Mouse (Mus musculus) CD4-positive, CD25-positive, alpha-beta regulatory T cell (primary cell): Measurements from ENCODE around the gene Ipo4. TPM values are rescaled to one million over a fixed set of nuclear protein-coding genes. Genes with fewer than 3 reads are reported as not detected.

Source experiments
- polyA plus RNA-seq: library from polyadenylated mRNA; unstranded; fragments of 100-300 nt; shearing (Covaris generic); gene quantifications from one replicate; pipeline ENCODE4 v1.2.1, GENCODE M21; 2017

Gene Ipo4
- 70.3 TPM for polyA plus RNA-seq

DNA sequence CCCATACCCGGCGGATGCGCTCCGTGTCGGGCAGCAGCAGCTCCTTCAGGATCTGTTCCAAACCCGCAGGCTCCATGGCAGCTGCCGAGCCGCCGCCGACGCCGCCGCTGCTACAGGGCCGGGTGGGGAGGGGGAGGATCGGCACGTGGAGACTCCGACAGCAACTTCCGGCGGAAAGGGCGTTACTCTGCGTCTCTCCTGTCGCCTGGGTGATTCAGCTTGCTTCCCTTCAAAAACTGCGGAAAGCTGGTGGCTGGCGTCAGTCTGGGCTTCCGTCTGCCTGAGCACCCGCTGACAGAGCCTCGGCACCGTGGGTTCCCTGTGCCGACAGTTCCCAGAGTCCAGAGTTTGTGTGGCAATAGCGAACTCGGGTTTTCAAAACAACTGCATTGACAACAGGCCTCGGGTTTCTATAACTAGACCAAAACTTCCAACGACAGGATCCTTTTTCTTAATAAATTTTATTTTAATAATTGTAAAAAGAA is at the start of gene Ipo4:
TSS of gene Ipo4 (minus strand) at position 435 of the 485 bp plus-strand sequence.

DNA sequence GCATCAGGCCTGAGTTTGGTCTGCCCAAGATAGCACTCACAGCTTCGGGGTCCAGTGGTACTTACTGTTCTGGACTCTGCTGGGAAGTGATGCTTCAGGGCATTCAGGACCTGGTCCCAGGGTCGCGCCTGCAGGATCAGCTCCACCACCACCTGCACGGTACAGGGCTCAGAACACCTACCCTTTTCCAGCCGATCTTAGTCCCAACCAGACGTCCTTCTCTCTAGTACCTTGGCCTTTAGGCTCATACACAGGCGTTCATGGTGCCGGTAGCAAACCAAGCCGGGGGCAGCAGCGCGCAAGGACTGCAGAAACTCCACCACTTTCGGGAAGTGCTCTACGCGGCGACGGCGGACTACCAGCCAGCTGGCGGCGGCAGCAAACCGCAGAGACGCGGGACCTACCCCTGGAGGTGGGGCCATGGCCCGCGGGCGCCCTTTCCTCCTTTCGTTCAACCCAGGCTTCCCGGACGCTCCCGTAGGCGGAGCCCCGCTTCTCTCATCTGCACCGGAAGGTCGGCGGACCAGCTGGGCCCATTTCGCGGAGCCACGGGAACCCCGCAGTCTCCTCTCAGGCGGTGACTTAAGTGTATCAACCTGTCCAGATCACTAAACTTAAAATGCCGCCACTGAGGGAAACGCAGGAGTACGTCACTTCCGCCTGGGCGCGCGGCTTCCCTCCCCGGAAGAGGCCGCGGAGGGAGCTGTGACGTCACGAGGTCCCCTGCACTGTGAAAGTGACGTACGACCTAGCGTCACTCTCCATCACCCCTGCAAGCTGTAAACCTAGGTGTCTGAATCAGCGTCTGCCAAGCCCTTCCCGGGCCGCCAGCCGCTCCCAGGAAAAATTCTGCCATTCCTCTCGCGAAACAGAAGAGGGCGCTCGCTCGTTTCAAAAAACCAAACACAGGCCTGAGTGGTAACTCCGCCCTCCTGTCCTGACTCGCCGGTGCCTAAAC is 45.7 kb upstream of the Ipo4 start, which contains the start of gene Tinf2:
TSS of gene Tinf2 (minus strand) at position 661 of the 958 bp plus-strand sequence.

DNA sequence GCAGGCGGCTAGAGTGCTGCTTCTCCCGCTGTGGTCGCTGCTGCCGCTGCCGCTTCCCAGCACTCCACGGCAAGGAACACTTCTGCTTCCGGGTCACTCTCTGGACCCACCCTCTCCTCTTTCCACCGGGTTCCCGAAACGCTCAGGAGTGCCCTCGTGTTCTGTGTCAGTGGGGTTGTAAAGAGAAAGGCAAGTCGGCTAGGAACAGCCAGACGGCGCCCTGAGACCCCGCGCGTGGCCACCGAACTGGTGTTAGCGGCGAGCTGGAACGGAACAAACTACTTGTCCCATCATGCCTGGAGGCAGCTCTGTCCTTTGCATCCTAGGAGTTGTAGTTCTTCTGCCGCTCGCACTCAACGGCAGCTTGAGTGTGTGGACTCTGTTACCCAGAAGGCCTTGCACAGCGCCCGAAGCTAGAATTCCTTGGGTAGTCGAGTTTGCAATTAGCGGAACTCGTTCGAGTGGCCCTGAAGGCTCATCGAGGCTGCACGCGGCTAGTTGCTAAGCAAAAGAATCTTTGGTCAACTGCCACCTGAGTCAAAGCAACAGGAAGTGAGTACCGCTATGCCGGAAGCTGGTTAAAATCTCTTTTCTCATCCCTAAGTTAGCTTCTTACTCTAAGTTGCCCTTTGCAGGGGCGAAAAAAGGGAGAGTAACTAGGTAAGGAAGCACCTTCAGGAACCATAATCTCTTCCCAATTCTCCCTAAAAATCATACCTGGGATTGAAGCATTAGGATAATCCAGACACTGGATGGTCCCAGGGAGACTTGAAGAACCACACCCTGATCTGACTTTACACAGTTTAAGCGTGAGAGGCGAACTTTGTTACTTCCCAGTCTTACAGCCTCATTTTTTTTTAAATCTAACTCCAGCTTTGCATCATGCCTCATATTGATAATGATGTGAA is 36.3 kb upstream of the Ipo4 start, which contains the start of the genes Gmpr2 and Nedd8:
TSS of gene Gmpr2 (plus strand) at position 109 of the 908 bp plus-strand sequence.
TSS of gene Nedd8 (minus strand) at position 292 of the 908 bp plus-strand sequence.

DNA sequence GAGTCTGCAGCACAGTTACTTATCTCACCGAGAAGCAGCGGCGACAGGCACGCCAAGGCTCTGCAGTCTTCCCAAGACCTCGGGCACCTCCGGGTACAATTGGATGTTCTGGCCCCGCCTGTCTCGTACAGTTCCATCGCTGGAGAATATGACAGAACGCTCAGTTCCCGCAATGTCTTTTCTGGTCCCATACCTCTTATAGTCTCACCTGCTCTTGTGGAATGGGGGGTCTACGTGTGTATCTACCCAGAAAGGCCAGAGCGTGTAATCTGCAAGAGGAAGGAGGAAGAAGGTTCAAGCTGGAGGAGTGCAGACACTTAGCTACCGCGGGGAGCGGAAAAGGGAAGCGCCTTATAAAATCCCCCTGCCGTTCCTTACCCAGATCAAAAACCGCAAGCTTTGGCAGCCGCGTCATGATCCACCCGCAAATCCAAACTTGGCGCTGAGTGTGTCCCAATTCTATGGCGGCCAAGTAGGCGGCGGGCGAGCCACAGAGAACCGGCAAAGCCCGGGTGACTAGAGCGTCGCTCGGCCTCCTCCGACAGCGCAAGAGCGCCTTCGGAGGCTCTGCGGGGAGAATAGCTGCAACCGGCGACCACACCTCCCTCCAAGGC is 24.3 kb upstream of the Ipo4 start, which contains the start of gene Mdp1:
TSS of gene Mdp1 (minus strand) at position 549 of the 614 bp plus-strand sequence.

DNA sequence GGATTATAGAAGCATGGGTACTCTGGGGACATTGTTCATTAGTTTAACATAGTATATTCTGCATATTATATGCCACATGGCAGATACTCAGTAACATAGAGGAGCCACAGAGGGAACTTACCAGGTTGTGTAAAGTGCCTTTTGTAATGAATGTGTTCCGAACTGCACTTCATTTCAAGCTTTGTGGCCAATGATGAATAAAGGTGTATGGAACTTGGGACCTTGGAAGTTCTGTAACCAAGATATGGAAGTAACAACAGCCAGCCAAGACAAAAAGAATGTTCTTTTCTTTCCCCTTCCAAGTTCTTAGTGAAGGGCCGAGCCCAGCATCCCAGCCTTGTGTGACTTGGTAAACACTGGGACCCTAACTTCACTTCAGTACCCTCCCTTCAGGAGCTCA is 14.1 kb upstream of the Ipo4 start, which contains the start of gene Tssk4:
TSS of gene Tssk4 (plus strand) at position 301 of the 400 bp plus-strand sequence.

DNA sequence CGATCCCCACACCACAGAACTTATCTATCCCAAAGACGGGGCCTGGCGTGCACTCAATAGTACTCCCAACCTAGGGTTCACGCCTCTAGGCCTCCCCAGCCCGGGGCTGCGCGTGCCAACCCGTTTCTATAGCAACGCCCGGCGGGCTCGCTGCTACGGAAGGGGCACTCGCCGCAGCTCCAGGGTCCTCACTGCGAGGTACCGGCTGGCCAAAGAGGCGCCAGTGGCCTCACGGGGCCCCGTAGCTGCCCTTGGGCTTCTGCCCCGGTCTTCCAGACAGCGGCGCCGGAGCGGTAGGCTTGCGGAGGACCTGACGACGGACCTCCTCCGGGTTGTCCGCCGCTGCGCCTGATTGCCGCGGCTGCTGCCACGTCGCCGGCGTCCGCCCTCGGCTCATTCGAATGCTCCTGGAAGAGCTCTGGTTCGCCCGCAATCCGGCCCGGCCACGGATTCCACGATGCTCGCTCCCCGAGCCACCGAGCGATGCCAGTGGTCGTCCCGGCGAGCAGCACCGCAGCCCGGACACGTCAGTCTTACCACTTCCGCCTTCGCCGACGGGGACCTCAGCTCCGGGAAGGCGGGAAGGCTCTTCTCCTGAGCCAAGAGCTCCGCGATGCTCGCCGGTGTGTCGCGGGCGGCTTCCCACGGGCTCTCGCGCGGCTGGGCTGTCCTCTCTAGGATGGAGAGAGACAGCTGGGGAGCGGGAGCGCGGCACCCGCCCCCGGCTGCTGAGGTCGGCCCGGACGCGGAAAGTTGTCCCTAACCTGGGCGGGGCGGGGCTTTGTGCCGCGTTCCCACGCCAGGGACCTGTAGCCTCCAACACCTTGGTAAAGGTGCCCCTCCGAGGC is 7.5 kb upstream of the Ipo4 start, which contains the start of gene Tm9sf1:
TSS of gene Tm9sf1 (minus strand) at position 747 of the 848 bp plus-strand sequence.

DNA sequence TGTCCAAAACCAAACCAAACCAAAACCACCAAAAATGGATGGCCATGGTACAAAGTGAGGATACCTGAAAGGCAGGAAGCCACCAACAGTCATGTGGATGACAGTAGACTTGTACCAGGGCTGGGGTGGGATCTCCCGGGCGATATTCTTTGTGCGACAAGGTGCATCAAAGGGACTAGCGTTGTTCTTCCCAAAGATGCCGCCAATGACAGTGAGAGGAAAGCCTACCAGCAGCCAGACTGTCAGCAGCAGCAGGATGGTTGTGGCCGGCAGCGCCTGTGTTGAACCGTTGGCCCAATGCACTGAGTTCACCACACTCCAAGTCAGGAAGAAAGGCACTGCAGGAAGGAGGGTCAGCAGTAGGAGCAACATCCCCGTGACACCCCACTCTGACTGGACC is 2.0 kb upstream of the Ipo4 start, which contains the start of gene Gm49378:
TSS of gene Gm49378 (minus strand) at position 101 of the 400 bp plus-strand sequence.

DNA sequence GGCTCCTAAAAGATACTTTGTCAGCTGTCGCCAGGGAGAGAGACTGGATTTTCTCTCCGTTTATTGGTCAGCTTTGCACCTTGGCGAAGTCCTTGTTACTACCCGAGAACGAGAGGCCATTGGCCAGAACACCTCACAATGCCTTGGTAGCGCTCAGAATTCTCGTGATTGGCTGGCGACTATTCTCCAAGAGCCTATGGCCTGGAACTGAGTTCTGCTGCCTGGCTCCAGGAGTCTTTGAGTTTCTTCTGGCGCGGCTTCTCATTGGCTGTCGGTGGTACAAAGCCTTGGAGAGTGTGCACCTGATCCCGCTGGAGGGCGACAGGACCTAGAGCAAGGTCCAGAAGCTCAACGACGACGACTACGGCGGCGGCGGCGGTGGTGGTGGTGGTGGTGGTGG is 17.9 kb downstream of the Ipo4 start, which contains the start of gene Rec8:
TSS of gene Rec8 (plus strand) at position 216 of the 400 bp plus-strand sequence.

DNA sequence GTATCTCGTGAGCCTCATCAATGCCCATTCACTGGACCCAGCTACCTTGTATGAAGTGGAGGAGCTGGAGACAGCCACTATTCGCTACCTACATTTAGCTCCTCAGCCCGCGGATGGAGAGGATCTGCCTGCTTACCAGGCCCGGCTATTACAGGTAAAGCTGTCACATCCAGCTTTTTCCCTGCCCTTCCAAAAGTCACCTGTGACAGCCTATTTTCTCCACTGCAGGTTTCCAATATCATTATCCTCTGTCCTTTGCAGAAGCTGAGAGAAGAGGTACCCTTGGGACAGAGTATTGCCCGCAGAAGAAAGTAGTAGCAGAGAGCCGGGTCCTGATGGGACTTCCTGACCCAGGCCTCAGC is 32.5 kb downstream of the Ipo4 start, which contains the start of gene Irf9:
TSS of gene Irf9 (plus strand) at position 301 of the 362 bp plus-strand sequence.

DNA sequence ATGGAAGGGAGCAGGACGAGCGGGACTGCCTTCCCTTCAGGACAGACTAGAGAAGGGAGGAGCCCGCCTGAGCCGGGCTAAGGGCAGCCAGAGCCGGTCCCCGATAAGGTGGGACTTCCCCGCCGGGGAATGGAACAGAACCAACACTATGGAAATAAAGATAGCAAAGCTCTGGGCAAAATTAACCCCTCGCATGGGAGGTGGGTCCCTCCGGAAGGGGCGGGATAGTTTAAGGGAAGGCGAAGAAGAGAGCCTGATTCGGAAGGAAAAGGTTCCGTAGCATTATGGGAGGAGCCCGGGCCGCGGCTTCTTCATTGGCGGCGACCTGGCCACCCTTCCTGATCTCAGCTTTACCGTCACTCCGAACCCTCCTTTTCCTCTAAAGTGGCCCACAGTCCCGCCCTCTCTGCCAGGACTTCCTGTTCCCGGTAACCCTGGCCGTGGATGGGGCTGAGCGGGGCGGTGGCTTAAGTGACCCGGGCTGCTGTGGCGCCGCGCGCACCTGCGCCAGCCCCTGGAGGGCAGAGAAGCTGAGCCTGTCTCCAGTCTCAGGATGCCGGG is 44.3 kb downstream of the Ipo4 start, which contains the start of gene Rnf31:
TSS of gene Rnf31 (plus strand) at position 378 of the 561 bp plus-strand sequence.

DNA sequence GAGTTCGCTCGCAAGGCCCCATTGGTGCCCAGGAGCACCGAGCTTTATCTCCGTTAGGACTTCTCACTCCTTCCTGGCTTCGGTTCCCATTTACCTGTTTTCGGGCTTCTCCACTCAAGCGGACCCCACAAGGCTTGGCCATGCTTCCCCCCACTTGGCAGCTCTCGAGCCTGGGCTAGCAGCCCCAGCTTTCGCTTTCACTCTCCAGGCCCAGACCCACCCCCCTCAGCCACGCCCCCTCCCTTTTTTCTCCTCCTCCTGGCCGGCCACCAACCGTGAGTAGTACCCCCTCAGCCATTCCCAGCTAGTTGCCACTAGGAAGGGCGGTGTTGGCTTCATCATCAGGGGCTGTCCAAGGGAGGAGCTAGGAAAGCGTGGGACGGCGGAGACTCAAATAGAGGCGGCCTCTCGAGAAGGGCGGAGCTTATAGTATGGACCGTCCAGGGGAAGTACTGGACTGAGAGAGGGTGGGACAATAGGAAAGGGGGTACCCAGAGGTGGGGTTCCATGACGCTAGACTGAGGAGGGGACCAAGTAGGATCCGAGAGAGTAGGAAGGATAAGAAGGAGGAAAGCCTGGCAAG is 44.9 kb downstream of the Ipo4 start, which contains the start of gene Psme2:
TSS of gene Psme2 (minus strand) at position 366 of the 583 bp plus-strand sequence.

DNA sequence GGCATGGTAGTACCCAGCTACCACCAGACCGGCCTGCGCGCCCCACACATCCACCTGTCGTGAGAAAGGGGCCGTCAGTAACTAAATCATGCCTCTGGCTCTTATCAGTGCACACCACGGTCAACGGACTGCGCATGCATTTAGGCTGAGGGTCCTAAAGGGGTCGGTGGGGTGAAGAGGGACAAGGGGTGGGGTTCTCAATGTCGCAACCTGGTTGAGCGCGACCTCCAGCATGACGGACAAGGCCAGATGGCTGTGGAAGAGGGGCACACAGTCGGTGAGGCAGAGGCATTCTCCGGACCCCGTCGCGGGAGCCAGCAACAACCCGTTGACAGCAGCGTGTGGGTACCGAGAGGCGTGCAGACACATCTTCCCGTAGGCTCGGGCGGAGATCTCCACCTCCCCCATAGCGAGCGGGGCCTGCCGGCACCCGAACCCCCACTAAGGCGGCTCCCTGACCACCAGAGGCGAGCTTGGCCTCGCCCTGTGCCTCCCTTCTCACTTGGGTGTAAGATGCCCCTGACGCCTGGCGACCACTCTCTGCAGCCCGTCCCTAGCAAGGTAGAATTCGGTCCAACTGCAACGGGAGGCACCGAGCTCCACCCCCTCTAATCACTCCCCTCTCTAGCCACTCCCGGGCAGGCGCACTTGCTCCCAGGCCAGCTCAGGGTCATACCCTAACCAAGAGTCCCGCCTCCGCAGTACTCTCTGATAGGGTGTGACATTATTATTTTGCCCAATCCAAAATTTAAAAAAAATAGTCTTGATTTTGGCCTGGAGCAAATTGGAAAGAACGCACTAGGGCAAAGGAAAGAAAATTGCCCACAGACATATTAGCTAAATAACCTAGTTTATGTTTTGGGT is 50.8 kb downstream of the Ipo4 start, which contains the start of gene Emc9:
TSS of gene Emc9 (minus strand) at position 601 of the 864 bp plus-strand sequence.

DNA sequence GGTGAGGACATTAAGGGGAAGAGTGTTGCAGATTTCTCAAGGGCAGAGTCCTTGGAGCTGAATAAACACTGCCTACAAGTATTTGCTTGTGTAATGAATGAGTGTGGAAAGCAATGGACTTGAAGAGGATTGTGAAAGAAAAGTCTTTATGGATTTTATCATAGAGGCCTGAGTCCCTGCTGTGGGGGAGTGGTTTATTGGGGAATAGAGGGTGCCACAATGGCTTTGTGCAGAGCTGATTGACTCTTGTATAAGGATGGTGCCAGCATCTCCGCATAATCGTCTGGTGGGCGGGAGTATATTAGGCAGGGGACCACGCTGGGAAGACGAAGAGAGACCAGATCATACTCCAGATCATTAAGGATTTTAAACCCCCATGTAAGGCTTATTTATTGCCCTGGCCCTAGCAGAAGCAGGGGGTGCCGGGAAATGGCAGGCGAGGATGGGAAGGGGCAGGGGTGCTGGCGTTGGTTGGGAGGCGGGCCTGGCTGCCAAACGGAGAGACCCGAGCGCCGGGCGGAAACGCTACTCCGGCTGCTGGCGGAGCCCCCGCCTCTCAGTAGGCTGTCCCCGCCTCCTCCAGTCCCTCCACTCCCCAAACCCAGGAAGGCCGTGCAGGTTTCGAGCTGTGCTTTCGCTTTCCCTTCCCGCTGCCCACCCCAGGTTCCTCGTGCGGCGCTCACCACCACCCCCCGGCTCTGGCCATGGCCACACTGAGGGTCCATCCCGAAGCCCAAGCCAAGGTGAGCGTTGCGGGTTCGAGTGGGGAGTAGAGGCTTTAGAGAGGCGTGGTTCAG is 57.7 kb downstream of the Ipo4 start, which contains the start of gene Psme1:
TSS of gene Psme1 (plus strand) at position 253 of the 797 bp plus-strand sequence.

